Comparison of ENCODE assay signal across 20 mouse cellular contexts in the genomic region with DNA sequence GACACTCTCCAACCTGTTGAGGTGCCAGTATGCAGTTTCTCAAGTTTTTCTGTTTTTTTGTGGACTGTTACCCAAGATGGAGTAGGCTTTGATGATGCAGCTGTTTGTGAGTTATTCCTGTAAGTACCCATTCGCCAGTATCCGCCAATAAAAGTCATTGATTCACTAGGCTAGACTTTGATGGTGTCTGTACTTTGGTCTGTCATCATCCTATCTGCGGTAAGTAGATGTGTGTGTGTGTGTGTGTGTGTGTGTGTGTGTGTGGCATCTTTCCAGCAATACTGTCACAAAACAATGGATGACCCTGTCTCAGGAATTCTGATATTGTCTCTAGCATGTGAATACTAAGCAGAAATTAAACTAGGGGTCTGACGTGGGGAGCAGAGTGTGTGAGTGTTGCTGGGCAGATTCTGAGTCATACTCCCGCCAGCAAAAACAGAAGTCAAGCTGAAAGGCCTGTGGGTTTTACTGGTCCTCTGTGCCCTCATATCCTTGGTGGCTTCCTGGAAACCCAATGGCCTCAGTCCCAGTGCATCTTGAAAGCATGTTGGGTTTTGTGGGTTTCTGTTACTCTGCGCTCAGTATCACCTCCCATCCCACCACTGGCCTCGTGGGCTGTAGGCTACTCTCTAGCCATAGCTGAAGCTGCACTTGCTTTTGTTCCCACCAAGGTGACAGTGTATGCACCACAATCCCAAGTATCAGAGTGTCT. TPM values are rescaled to one million over a fixed set of nuclear protein-coding genes. Genes with fewer than 3 reads are reported as not detected.
"Had no signal": no experiment of that assay in that cellular context is flagged by ENCODE, and none has a peak within 500 bp of the region (broad histone marks: within the 10 kb centered on the region; RNA-seq: fewer than 3 reads in every experiment).

No protein-coding gene starts in this region.

- DNase-seq: kidney, adult 8-10 months; lung, adult 2 months; lung, postnatal 10 days; lung, postnatal 4 days; right cerebral cortex, postnatal 4 days; thymus, postnatal 36 days had no signal

- H3K27me3 ChIP-seq: midbrain, embryonic 15.5 days; neural tube, embryonic 12.5 days had no signal

- H3K4me1 ChIP-seq: megakaryocyte, embryonic 14.5 days; midbrain, embryonic 15.5 days had no signal

- H3K4me3 ChIP-seq: left cerebral cortex, adult 2 months; limb, embryonic 10.5 days; megakaryocyte, embryonic 14.5 days; midbrain, embryonic 15.5 days; neural tube, embryonic 12.5 days had no signal

- ATAC-seq: inflammation-experienced regulatory T-cells, adult 6 months; midbrain, embryonic 15.5 days had no signal

- H3K9me3 ChIP-seq: limb, embryonic 10.5 days; megakaryocyte, embryonic 14.5 days; midbrain, embryonic 15.5 days; neural tube, embryonic 12.5 days had no signal

- H3K4me2 ChIP-seq: midbrain, embryonic 11.5 days; midbrain, embryonic 15.5 days; neural tube, embryonic 12.5 days had no signal

- H3K36me3 ChIP-seq: limb, embryonic 10.5 days; midbrain, embryonic 15.5 days; neural tube, embryonic 12.5 days had no signal

- H3K27ac ChIP-seq: kidney, postnatal 0 days; left cerebral cortex, adult 2 months; limb, embryonic 10.5 days; liver, embryonic 14.5 days; midbrain, embryonic 15.5 days; neural tube, embryonic 12.5 days had no signal

- H3K9ac ChIP-seq: liver, embryonic 14.5 days; midbrain, embryonic 15.5 days; neural tube, embryonic 12.5 days had no signal

RNA-seq across cellular contexts. Expression of gene Nat8f2, which starts 17.7 kb away (rescaled TPM):
- total RNA-seq: monocyte, adult 5-6 weeks; neutrophil, adult 5-6 weeks had no signal
- polyA plus RNA-seq: limb, embryonic 10.5 days; limb, embryonic 14.5 days; liver, embryonic 14.5 days; midbrain, embryonic 11.5 days; midbrain, embryonic 15.5 days; neural tube, embryonic 12.5 days had no signal

RNA-seq across cellular contexts. Expression of gene Nat8, which starts 19.3 kb away (rescaled TPM):
- total RNA-seq: monocyte, adult 5-6 weeks; neutrophil, adult 5-6 weeks had no signal
- polyA plus RNA-seq: inflammation-experienced regulatory T-cells, adult 6 months; limb, embryonic 10.5 days; midbrain, embryonic 11.5 days; midbrain, embryonic 15.5 days; neural tube, embryonic 12.5 days; thymus, postnatal 0 days had no signal

RNA-seq across cellular contexts. Expression of gene Nat8f5, which starts 30.4 kb away (rescaled TPM):
- total RNA-seq: monocyte, adult 5-6 weeks; neutrophil, adult 5-6 weeks had no signal
- polyA plus RNA-seq: inflammation-experienced regulatory T-cells, adult 6 months; limb, embryonic 10.5 days; limb, embryonic 14.5 days; liver, embryonic 14.5 days; lung, adult 2 months; midbrain, embryonic 11.5 days; neural tube, embryonic 12.5 days; stomach, embryonic 16.5 days; thymus, postnatal 0 days had no signal

RNA-seq across cellular contexts. Expression of gene Nat8f6, which starts 30.5 kb away (rescaled TPM):
- total RNA-seq: monocyte, adult 5-6 weeks; neutrophil, adult 5-6 weeks had no signal
- polyA plus RNA-seq: inflammation-experienced regulatory T-cells, adult 6 months; limb, embryonic 10.5 days; liver, embryonic 14.5 days; midbrain, embryonic 11.5 days; midbrain, embryonic 15.5 days; neural tube, embryonic 12.5 days; stomach, embryonic 16.5 days; thymus, postnatal 0 days had no signal
